Mouse (Mus musculus) lung, adult 18-20 months (tissue): ENCODE measurements at regions not wholly inside any gene's neighbourhood (a gene's known extent, or its start where the extent isn't known, plus 50 kb on each side); places are given as distances from the start of the nearest gene placed in this dataset.

Experiments used
- DNase-seq, 2 experiments: peaks; one replicate each; pipeline ENCODE4 v3.0.0; 2022; ENCODE audit warnings: mixed read lengths in 2 of 2

- no peak for DNase-seq
Measured at GRCm38 (mm10) chr5:28904500-28904899, 291.3 kb upstream of the Rnf32 start.

GRCm38 (mm10) chr5:28903805-28904320 lies 291.9 kb upstream of the Rnf32 start:
- DNase-seq = no peak

- no peak for DNase-seq
Measured at GRCm38 (mm10) chr5:28892703-28893249, 303.0 kb upstream of the Rnf32 start.

- DNase-seq = no peak
Measured at GRCm38 (mm10) chr5:28891988-28892387, 303.8 kb upstream of the Rnf32 start.

GRCm38 (mm10) chr5:28884746-28885365 lies 310.9 kb upstream of the Rnf32 start:
- no peak for DNase-seq

GRCm38 (mm10) chr5:28876199-28876598 lies 319.6 kb upstream of the Rnf32 start:
- no peak for DNase-seq

GRCm38 (mm10) chr5:28873600-28874265 lies 322.1 kb upstream of the Rnf32 start:
- DNase-seq = no peak

- no peak for DNase-seq
Measured at GRCm38 (mm10) chr5:28859604-28860371, 336.0 kb upstream of the Rnf32 start.

GRCm38 (mm10) chr5:28838141-28838925 lies 357.5 kb upstream of the Rnf32 start:
- DNase-seq = no peak

GRCm38 (mm10) chr5:28819091-28819490 lies 352.0 kb upstream of the Shh start:
- DNase-seq = no peak

GRCm38 (mm10) chr5:28807950-28808349 lies 340.9 kb upstream of the Shh start:
- no peak for DNase-seq

- peak; percentile 7 to 45 for DNase-seq
Measured at GRCm38 (mm10) chr5:28799464-28799863, 332.4 kb upstream of the Shh start.

GRCm38 (mm10) chr5:28798361-28798760 lies 331.3 kb upstream of the Shh start:
- DNase-seq = no peak

GRCm38 (mm10) chr5:28795130-28795758 lies 328.2 kb upstream of the Shh start:
- DNase-seq = no peak

GRCm38 (mm10) chr5:28793781-28794180 lies 326.7 kb upstream of the Shh start:
- no peak for DNase-seq

- DNase-seq = peak; percentile 64 to 72
Measured at GRCm38 (mm10) chr5:28785347-28786060, 318.4 kb upstream of the Shh start.

GRCm38 (mm10) chr5:28784339-28784966 lies 317.4 kb upstream of the Shh start:
- no peak for DNase-seq

- DNase-seq = no peak
Measured at GRCm38 (mm10) chr5:28775648-28776359, 308.7 kb upstream of the Shh start.

- DNase-seq = no peak
Measured at GRCm38 (mm10) chr5:28771796-28772195, 304.7 kb upstream of the Shh start.
